Mouse (Mus musculus): ENCODE measurements at regions not wholly inside any gene's neighbourhood (a gene's known extent, or its start where the extent isn't known, plus 50 kb on each side); places are given as distances from the start of the nearest gene placed in this dataset.
A peak's percentile ranks its signal among the peaks of the same experiment; 100 is the strongest.

DNA sequence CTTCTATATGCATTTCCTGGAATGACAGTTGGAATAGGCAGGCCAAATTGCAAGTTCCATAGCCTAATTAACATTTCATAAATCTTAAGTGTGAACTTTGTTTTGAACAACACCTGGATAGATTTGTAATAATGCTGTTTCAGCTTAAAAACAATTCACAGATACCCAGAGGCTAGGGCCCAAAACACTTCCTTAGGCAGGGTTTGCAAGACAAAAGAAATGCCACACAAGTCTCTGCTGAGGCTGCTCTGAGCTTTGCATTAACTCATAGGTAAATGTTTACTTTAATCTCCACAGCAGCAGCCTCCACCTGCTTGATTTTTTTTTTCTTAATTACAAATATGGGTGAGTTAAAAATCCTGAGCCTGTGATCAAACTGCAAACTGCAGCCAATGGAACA lies 118.4 kb downstream of the Gnat3 start:
- DNase-seq (ENCODE audit: low read depth): no peak

DNA sequence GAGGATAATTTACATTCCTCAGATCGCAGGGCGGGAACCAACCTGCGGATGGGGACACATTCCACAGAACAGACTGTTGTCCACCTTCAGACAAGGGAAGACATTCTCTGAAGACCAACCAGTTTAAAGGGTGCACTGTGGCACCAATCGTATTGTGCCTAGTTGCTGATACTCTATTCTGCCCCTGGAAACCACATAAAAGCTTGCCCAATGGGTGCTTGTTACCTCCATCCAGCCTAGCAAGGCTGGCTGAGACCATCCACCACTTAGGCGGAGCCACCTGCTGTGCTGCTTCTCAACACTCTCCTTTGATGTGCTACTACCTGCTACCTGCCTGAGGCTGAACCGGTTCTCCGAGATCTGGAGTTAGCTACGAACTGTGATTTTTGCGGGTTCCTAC lies 119.9 kb downstream of the Gnat3 start:
- DNase-seq (ENCODE audit: low read depth): no peak

DNA sequence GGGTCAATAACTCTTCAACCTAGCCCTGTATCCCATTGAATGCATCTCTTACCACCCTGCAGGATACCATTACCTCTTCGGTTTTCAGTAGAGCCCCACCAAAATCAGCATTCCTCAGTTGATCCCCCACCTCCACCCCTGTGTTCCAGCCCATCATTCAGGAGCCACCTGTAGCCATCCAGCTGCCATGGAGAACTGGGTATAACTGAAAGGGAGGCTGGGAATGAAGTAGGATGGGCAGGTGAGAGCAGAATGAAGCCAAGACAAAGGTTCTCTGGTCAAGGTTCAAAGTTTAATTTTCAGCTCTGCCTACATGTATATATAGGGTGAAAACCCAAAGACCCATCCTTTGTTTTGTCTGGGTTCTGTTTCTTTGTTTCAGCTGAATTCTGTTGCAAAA lies 121.4 kb downstream of the Gnat3 start:
- no peak for DNase-seq (ENCODE audit: low read depth)

DNA sequence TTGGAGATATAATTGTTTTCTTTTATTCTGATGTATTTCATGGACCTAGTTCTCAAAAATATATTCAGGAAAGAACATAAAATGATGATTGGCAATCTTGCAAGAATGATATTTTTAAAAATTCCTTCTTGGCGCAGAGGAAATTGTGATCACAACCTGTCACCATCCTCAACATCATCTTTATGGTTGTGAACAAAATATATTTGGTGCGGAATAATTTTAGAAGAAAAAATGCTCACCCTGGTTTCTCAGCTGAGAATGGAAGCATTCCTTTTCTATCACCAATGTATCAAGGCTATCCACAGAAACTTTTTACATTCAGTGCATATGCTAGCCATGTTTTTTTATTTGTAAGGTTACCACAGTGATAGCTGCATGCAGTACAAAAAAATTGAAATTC lies 123.1 kb downstream of the Gnat3 start:
- no peak for DNase-seq (ENCODE audit: low read depth)

DNA sequence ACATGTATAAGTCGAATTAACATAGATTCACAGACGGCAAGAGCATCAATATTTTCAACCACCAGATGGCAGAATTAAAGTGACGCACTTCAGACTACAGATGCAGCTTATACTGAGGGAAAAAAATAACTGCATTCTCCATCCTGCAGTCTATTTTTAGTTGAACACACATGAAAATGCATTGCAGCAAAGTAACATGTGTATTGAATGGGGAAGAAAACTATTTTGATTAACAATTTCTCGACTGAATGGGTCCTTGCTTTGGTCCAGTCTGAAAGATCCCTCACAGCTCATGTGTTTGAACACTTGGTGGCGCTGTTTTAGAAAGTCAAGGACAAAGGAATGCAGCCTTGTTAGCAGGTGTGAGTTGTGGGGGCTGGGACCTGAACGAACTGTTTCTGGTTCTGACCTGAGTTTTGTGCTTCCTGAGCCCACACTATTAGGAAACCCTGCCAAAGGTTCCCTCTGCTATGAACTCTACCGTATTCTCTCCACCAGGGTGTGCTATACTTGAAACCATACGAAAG lies 125.6 kb downstream of the Gnat3 start:
- peak; percentile 22 for DNase-seq (ENCODE audit: low read depth)

DNA sequence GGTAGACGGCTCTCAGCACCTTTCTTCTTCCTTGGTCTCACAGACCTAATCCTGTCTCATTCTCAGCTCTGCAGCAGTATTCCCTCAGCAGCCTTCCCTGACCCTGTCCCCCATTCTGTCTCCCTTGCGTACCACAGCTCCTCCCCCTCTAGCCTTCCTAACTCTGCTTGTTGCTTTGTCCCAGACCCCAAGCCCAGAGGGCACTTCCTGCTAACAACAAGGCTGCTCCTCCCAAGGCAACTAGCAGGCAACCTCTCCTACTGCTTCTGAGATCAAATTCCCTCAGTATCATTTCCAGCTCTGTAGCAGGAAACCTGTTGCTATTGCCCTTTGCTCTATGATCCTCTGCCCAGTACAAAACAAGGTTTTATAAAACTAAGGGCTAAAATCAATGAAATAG lies 127.6 kb downstream of the Gnat3 start:
- no peak for DNase-seq (ENCODE audit: low read depth)

DNA sequence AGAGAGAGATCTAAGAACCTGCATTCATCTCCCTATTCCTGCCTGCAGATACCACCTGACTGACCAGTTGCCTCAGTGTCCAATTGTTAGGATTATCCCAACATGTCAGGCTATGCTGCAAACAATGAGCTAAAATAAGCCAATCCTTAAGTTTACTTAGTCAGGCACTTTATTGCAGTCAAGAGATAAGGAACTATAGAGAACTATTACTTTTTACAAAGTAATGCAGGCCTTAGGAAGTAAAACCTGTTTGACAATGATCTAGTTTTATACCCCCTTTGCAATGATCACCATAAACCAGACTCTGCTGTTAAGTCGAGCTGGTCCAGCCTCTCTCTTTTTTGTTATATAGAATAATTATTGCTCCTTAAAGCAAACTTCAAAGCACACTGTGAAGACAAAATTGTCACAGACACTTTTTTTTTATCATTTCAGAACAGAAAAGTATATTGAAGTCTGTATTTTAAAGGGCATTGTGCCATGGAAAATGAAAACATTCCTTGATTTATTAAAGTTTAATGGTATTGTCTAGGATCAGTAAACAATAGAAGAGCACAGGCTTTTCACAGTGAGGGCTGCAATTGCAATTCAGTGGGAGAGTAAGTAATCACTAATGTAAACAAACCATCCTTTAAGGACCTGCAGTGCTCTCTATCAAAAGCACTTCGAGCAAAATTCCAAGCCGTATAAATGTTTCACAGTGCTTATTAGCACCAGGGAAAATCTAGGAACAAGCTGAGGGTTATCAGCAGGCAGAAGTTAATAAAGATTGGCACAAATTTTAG lies 152.7 kb downstream of the Gnat3 start:
- no peak for DNase-seq (ENCODE audit: low read depth)

DNA sequence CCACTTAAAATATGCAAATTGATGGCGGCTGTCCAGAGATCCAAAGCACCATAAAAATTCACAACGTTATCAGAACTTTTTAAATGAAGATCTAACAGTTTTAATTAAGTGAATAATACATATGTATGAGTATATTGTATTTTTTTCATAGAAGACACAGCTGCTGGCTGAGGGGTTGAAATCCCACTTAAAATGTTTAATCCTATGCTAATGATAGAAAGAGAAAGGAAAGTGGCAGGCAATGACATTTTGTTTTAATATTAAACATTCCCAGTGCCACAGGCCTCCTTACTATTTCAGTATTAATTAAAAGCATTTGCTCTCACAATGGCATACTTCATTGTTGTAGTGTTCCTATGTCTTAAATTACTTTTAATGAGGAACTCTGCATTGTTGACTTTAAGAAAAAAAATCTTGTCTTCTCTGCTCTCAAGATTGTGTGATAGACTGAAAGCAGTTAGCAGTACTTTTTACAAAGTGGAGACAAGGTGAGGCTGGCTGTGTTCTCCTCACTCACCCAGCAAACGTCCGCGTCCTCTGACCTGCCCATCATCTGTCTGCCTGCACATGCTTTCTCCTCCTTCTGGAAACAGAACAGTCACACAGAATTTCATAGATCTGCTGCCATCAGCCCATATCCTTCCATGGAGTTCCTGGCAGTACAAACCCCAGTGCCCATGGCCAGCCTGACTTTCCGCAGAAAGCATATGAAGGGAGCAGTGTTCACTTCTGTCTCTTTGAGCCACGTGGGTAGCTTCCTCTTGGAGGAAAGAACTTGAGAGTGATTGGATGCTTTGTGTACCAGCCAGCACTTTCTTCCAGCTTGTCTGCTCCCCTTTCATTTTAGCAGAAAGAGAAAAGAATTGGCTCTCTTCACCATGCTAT lies 173.7 kb downstream of the Gnat3 start:
- DNase-seq (ENCODE audit: low read depth): no peak

DNA sequence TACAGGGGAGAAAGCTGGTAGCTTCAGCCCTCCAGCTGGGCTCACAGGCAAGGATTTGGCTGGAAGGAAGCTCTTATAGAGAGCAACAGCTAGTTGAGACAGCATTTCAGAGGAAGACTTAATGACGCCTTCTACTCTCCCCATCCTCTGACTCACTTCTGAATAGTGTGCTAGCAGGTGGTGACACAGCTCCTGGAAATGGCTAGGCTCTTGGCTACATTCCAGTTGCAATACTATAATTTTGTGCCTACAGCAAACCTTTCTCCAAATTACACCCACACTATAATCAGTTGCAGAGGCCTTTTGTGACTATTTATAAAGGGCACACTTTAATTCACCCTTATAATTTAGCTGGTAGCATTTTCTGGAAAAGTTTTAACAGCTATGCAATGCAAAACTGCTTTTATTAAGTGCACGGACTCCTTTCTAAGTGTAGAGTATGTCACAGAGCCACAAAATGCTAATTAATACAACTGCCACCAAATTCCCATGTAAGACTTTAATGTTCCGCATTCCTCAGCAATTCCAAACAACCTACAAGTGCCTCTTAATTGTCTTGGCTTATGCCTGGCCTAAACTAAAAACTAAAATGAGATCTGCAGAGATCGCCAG lies 175.2 kb downstream of the Gnat3 start:
- no peak for DNase-seq (ENCODE audit: low read depth)

DNA sequence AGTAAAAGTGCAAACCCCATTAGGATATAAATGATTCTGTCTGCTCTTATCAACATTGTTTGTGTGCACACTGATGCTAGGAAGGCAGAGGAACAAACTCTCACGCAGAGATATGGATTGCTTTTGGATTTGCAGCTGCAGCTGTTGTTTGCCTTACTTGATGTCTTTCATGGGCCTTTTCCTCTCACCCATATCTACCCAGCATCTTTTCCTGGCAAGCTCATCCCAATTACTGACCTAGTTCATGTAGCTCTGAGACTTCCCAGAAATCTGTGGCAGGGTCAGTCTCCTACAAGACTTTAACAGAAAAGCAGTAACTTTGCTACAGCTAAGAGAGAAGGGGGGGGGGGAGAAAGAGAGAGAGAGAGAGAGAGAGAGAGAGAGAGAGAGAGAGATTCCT lies 189.9 kb downstream of the Gnat3 start:
- DNase-seq (ENCODE audit: low read depth): no peak

DNA sequence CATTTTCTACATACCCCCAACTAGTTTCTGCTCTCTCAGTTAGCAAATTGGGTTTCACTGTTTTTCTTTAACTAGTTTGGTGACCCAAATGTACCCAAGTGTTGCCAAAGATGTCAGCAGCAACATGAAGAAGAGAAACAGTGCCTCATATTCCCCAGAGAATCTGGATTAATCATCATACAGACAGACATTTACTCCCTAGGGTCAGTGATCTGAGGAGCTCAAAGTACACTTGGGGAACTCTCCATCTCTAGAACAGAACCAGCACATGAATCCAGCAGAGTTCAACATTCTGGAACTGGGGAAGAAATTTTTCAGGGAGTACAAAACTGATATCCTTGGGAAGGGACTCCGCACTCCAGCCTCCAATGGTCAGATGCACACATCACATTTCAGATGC lies 191.4 kb downstream of the Gnat3 start:
- no peak for DNase-seq (ENCODE audit: low read depth)

DNA sequence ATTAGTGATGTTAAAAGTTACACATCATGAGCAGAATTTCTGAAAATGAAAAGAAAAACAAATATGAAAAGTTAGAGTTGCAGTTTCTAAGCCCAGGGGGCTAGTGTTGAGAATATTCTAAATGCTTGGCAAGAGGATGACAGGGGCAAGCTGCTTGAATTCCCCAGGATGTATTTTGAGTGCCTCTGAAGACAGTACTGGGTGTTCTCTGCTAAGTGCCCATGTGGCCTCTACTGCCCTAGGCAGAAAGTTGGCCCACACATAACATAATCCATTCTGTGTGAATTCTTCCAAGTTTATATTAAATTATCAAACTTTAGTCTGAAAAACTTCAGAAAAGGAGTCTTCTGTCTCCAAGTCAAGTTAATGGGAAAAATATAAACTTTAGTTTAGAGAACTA lies 196.6 kb downstream of the Gnai1 start:
- no peak for DNase-seq (ENCODE audit: low read depth)

DNA sequence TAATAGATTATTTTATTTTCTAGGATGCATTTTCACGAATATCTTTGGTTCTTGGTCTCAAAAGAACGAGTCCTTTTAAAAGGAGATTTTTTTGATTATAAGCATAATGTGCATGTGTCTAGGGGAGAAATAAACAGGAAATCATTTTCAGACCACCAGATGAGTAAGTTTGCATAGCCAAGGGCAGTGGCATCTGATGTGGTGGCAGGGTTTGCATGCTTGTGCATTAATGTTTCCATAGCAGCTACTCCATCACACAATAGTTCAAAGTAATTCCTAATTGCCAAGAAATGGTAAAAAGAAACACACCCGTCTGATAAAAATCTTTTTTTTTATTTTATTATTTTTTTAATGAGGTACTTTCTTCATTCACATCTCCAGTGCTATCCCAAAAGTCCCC lies 182.3 kb downstream of the Gnai1 start:
- no peak for DNase-seq (ENCODE audit: low read depth)

DNA sequence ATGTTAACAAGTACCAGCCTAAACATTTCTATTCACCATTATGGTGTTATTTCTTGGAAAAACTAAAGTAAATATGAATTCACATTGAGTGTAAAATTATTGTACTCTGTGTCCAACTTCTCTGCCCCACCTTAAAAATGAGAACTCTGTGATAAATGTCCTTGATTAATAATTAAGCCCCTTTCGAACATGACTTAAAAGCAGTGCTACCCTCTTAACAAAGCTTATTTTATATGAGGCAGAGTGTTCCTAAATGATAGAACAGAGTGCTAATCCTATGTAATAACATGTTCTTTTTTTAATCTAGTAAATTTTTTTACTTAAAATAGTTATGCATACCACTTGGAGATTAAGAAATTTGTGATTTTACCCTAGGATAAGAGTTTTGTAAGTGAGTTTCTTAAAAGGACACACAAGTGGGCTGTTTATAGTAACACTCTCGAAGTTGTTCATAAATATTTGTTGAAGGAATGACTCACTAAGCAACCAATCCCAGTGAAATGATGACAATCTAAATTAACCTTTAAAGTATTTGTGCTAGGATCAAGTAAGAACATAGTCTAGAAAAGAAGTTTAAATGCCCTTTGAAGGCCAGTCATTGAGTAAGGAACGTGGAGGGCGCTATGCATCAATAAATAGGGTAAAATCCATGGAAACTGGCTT lies 148.6 kb downstream of the Gnai1 start:
- DNase-seq (ENCODE audit: low read depth): no peak

Measured in c-Kit-positive CD71-positive TER-119-negative erythroid progenitor cells, embryonic 14.5 days (primary cell).